In the genomic region with DNA sequence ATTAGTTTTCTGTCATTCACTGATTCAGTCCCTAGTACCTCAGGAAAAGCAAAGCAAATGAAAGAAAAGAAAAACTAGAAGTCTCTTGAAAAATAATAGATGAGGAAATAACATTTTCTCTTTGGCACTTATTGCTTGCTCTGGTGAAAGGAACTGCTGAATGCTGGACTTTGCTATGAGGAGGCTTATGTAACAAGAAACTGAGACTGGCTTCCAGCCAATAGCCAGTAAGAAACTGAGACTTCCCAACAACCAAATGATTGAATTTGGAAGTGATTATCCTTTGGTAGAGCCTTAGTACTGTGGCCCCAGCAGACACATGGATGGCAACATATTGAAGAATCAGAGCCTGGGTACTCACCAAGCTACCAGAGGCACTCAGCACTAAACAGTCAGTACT, we compare ENCODE assay signal across 23 mouse cellular contexts. TPM values are rescaled to one million over a fixed set of nuclear protein-coding genes. Genes with fewer than 3 reads are reported as not detected.
DNase-seq lines count a peak whose midpoint lies in the region; ATAC-seq and TF ChIP-seq lines count a peak whose summit lies in the region.
"Had no signal": no experiment of that assay in that cellular context is flagged by ENCODE, and none has a peak within 500 bp of the region (broad histone marks: within the 10 kb centered on the region; RNA-seq: fewer than 3 reads in every experiment).

No protein-coding gene starts in this region.

- H3K4me2 ChIP-seq in lung, postnatal 0 days (replicated peaks; ENCODE audit: low read depth, low read length), result no peak overlapping the region
- H3K4me2 ChIP-seq: limb, embryonic 13.5 days; midbrain, embryonic 11.5 days had no signal

- no peak for TF ChIP-seq EP300 in lung, postnatal 0 days (IDR thresholded peaks at IDR 0.05)

- no peak overlapping the region for H3K4me3 ChIP-seq in lung, postnatal 0 days (ENCODE audit: low read depth, low read length)
- H3K4me3 ChIP-seq: erythroblast, embryonic 14.5 days; limb, embryonic 13.5 days had no signal

- no peak for TF ChIP-seq POLR2A in brain, embryonic 14.5 days (IDR thresholded peaks at IDR 0.05; ENCODE audit: borderline replicate concordance, extremely low read depth, insufficient read depth, insufficient read length, poor library complexity, severe bottlenecking)

- H3K27me3 ChIP-seq in lung, postnatal 0 days (replicated peaks; ENCODE audit: insufficient read depth, low read length), result no peaks in the 10 kb centered on the region
- H3K27me3 ChIP-seq: limb, embryonic 13.5 days had no signal

- H3K9ac ChIP-seq in lung, postnatal 0 days (replicated peaks; ENCODE audit: low read depth), result no peak overlapping the region
- H3K9ac ChIP-seq: forebrain, postnatal 0 days; limb, embryonic 13.5 days; liver, postnatal 0 days had no signal

- no peak overlapping the region for H3K27ac ChIP-seq in lung, postnatal 0 days (ENCODE audit: low read length)
- H3K27ac ChIP-seq: hindbrain, postnatal 0 days; limb, embryonic 13.5 days had no signal

- no peaks in the 10 kb centered on the region for H3K9me3 ChIP-seq in lung, postnatal 0 days (ENCODE audit: low read length)
- H3K9me3 ChIP-seq: limb, embryonic 13.5 days had no signal

- H3K4me1 ChIP-seq in lung, postnatal 0 days (ENCODE audit: insufficient read depth, low read depth, low read length), result no peaks in the 10 kb centered on the region
- H3K4me1 ChIP-seq: limb, embryonic 13.5 days had no signal

- peak; percentile 0 for DNase-seq in heart, adult 8-10 months (ENCODE audit: low spot score)
- no peak for DNase-seq in heart, postnatal 25 days (ENCODE audit: low spot score)
- peak; percentile 1 for DNase-seq in lung, postnatal 14 days
- DNase-seq in lung, postnatal 0 days (ENCODE audit: low spot score), result no peak
- peak; percentile 1 for DNase-seq in brain, embryonic 14.5 days (ENCODE audit: low read depth)
- peak; percentile 8 for DNase-seq in skeletal muscle tissue, adult 2 months (ENCODE audit: low read depth, low spot score)
- DNase-seq in urinary bladder, postnatal 4 days (ENCODE audit: low spot score in 2 of 2), result no peak
- no peak for DNase-seq in natural killer cell, adult 2 months (ENCODE audit: low spot score in 2 of 2)
- DNase-seq: adrenal gland, adult 8-10 months; cerebellum, postnatal 10 days; embryo, embryonic 11 days; forebrain, postnatal 0 days; liver, postnatal 0 days; retina, postnatal 1 day had no signal

- intact Hi-C loops in heart, postnatal 25 days (cut with DNase I), result no loop called here

- no peak for ATAC-seq in lung, postnatal 0 days
- ATAC-seq: forebrain, postnatal 0 days; hindbrain, postnatal 0 days; liver, postnatal 0 days had no signal

- no peak for TF ChIP-seq CTCF in lung, postnatal 0 days (IDR thresholded peaks at IDR 0.05)
- TF ChIP-seq CTCF in brain, embryonic 14.5 days (IDR thresholded peaks at IDR 0.05; ENCODE audit: borderline replicate concordance, extremely low read depth, insufficient read depth, insufficient read length), result no peak

- no peaks in the 10 kb centered on the region for H3K36me3 ChIP-seq in lung, postnatal 0 days (ENCODE audit: insufficient read depth, low read length)
- H3K36me3 ChIP-seq: limb, embryonic 13.5 days had no signal

RNA-seq across cellular contexts. Expression of gene Cypt1, which starts 35.8 kb away (rescaled TPM):
- not detected for total RNA-seq in heart, adult 8-10 months (2022)
- total RNA-seq in heart, postnatal 25 days (2021), result not detected
- polyA plus RNA-seq in lung, postnatal 0 days (2015; fragmentation: Nextera tagmentation; extraction: Ambion mirVana), result not detected in 2 replicates
- not detected in 2 replicates for polyA plus RNA-seq in brain, embryonic 14.5 days (2012; rRNA removed)
- total RNA-seq: adrenal gland, adult 8-10 months; forebrain, postnatal 0 days; gastrocnemius, adult 8-10 months; heart, postnatal 10 days; hindbrain, postnatal 0 days; left cerebral cortex, adult 18-20 months; neutrophil, adult 5-6 weeks had no signal
- polyA plus RNA-seq: C2C12; erythroblast, embryonic 14.5 days; forebrain, postnatal 0 days; hindbrain, postnatal 0 days; limb, embryonic 13.5 days; liver, postnatal 0 days; midbrain, embryonic 11.5 days had no signal

Comparison
In these comparisons a context has a peak if more than half of its experiments do, and no peak if none do; other contexts are left out.
1. DNase-seq: peak in heart, adult 8-10 months (single experiment), lung, postnatal 14 days (single experiment), brain, embryonic 14.5 days (single experiment) and skeletal muscle tissue, adult 2 months (single experiment); none in heart, postnatal 25 days (single experiment), lung, postnatal 0 days (single experiment), urinary bladder, postnatal 4 days (0 of 2) and natural killer cell, adult 2 months (0 of 2).